ENCODE assay signal across 9 mouse cellular contexts in the genomic region with DNA sequence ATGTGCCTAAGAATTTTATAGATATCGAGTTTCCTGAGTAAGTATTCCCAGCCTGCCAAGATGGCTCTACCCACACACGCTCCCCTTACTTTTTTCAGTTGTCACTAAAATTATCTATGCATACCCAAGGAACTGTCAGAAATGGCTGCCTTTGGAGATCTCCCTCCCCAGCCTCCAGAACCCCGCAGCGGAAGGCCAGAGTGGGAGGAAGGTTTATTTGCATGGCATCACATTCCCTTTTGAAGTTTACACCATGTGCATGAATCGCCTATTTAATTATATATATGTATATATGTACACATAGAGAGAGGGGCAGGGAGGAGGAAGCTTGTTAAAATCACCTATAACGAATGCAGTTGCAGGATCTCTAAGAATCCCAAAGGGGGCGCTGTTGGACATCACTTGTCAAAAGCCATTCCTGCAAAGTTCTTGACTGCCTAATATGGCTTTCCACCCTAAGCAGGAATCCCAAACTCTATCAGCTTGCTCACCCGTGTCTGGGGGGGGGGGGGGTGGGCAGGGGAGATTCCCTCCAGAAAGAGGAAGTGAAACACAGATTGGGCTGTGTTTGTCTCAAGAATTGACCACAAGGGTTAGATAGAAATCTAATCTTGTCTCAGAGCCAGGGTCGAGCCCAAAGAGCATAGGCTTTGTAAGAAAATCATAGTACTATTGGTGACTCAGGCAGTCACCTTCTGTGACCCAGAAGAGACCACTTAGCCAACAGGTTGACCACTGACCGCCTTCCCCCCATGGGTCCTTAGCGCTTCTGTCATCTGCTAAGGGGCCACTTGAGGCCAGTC. TPM values are rescaled to one million over a fixed set of nuclear protein-coding genes. Genes with fewer than 3 reads are reported as not detected.
DNase-seq lines count a peak whose midpoint lies in the region; ATAC-seq and TF ChIP-seq lines count a peak whose summit lies in the region.
"Had no signal": no experiment of that assay in that cellular context is flagged by ENCODE, and none has a peak within 500 bp of the region (broad histone marks: within the 10 kb centered on the region; RNA-seq: fewer than 3 reads in every experiment).

No protein-coding gene starts in this region.

- no peak overlapping the region for H3K27ac ChIP-seq in hindbrain, postnatal 0 days
- H3K27ac ChIP-seq in hindbrain, embryonic 14.5 days, result no peak overlapping the region
- H3K27ac ChIP-seq: midbrain, embryonic 12.5 days had no signal

- no peak for ATAC-seq in hindbrain, postnatal 0 days
- no peak for ATAC-seq in hindbrain, embryonic 14.5 days (ENCODE audit: low FRiP score)
- ATAC-seq in megakaryocyte, adult 5-6 weeks (ENCODE audit: poor library complexity, severe bottlenecking), result peak; percentile 31

- H3K4me1 ChIP-seq in hindbrain, postnatal 0 days (ENCODE audit: insufficient read depth, low read length), result no peaks in the 10 kb centered on the region
- peaks cover 5% of the 10 kb centered on the region; the same call in 1 of the 2 replicates for H3K4me1 ChIP-seq in hindbrain, embryonic 14.5 days (replicated peaks; ENCODE audit: control insufficient read depth, insufficient read depth, low read length)

- DNase-seq in hindbrain, postnatal 0 days (ENCODE audit: low spot score), result peak; percentile 78
- no peak for DNase-seq in hindbrain, embryonic 14.5 days (ENCODE audit: low spot score)
- DNase-seq in CD4-positive helper T cell, adult 2 months (ENCODE audit: low read depth, low spot score), result peak; percentile 72
- peak; percentile 75 for DNase-seq in adipocyte (ENCODE audit: low spot score)
- DNase-seq in kidney, adult 8-10 months, result peak; percentile 33 to 35
- DNase-seq in testis, postnatal 10 days (ENCODE audit: low spot score), result peak; percentile 59
- DNase-seq in adrenal gland, postnatal 25 days, result no peak

- H3K4me2 ChIP-seq in hindbrain, postnatal 0 days (ENCODE audit: low read depth, low read length), result no peak overlapping the region
- no peak overlapping the region for H3K4me2 ChIP-seq in hindbrain, embryonic 14.5 days (replicated peaks)
- H3K4me2 ChIP-seq: midbrain, embryonic 12.5 days had no signal

- H3K4me3 ChIP-seq in hindbrain, postnatal 0 days (ENCODE audit: low read length), result no peak overlapping the region
- no peak overlapping the region for H3K4me3 ChIP-seq in hindbrain, embryonic 14.5 days (replicated peaks; ENCODE audit: low read length)
- H3K4me3 ChIP-seq: midbrain, embryonic 12.5 days had no signal

- peak; percentile 67 for TF ChIP-seq CTCF in hindbrain, postnatal 0 days (IDR thresholded peaks at IDR 0.05; ENCODE audit: low read depth)

- 64% methylated on average over 11 of the region's 11 CpGs for WGBS in hindbrain, postnatal 0 days
- WGBS in hindbrain, embryonic 14.5 days, result 61% methylated on average over 11 of the region's 11 CpGs

- H3K9me3 ChIP-seq in hindbrain, postnatal 0 days (ENCODE audit: low read length), result no peaks in the 10 kb centered on the region
- H3K9me3 ChIP-seq in hindbrain, embryonic 14.5 days (ENCODE audit: control insufficient read depth, low read length), result no peaks in the 10 kb centered on the region
- H3K9me3 ChIP-seq: midbrain, embryonic 12.5 days had no signal

- H3K9ac ChIP-seq in hindbrain, postnatal 0 days (replicated peaks; ENCODE audit: low read length), result no peak overlapping the region
- H3K9ac ChIP-seq in hindbrain, embryonic 14.5 days, result no peak overlapping the region
- H3K9ac ChIP-seq: midbrain, embryonic 12.5 days had no signal

- H3K36me3 ChIP-seq in hindbrain, postnatal 0 days (ENCODE audit: insufficient read depth, low read length), result no peaks in the 10 kb centered on the region
- no peaks in the 10 kb centered on the region for H3K36me3 ChIP-seq in hindbrain, embryonic 14.5 days (replicated peaks; ENCODE audit: control insufficient read depth, insufficient read depth)
- H3K36me3 ChIP-seq: midbrain, embryonic 12.5 days had no signal

- no peaks in the 10 kb centered on the region for H3K27me3 ChIP-seq in hindbrain, postnatal 0 days (ENCODE audit: insufficient read depth, low read length)
- no peaks in the 10 kb centered on the region for H3K27me3 ChIP-seq in hindbrain, embryonic 14.5 days (ENCODE audit: control insufficient read depth, insufficient read depth, low read length)
- H3K27me3 ChIP-seq: midbrain, embryonic 12.5 days had no signal

RNA-seq across cellular contexts. Expression of a gene that starts 37.1 kb away (rescaled TPM):
- total RNA-seq in hindbrain, postnatal 0 days (2014; rRNA removed), result 0.90 and 0.94 TPM in 2 replicates
- 0.21 and 0.33 TPM in 2 replicates for polyA plus RNA-seq in hindbrain, postnatal 0 days (2015; fragmentation: Nextera tagmentation; extraction: Ambion mirVana)
- 0.07 and 0.20 TPM in 2 replicates for polyA plus RNA-seq in hindbrain, embryonic 14.5 days (2014; fragmentation: Nextera tagmentation; extraction: Ambion mirVana)
- 1.0 and 1.5 TPM in 2 replicates for total RNA-seq in megakaryocyte, adult 5-6 weeks (2015)
- 1.7 and 2.6 TPM in 2 replicates for total RNA-seq in megakaryocyte, adult 5-6 weeks (2017)
- total RNA-seq in adrenal gland, postnatal 25 days (2021), result 0.15 TPM in 1 of 2 replicates, not detected in the other

Comparison
In these comparisons a context has a peak if more than half of its experiments do, and no peak if none do; other contexts are left out.
1. DNase-seq: peak in hindbrain, postnatal 0 days (single experiment), CD4-positive helper T cell, adult 2 months (single experiment), adipocyte (single experiment), kidney, adult 8-10 months (2 of 2) and testis, postnatal 10 days (single experiment); none in hindbrain, embryonic 14.5 days (single experiment) and adrenal gland, postnatal 25 days (single experiment).